Mouse (Mus musculus) gastrocnemius, postnatal 4 days (tissue): ENCODE measurements at regions not wholly inside any gene's neighbourhood (a gene's known extent, or its start where the extent isn't known, plus 50 kb on each side); places are given as distances from the start of the nearest gene placed in this dataset.

Experiments
- DNase-seq, 2 experiments: peaks; one replicate each; pipeline ENCODE4 v3.0.0; 2021 to 2022; ENCODE audit warnings: low spot score in 2 of 2, mixed read lengths in 2 of 2

- no peak for DNase-seq
Observed at GRCm38 (mm10) chr13:47735426-47736063, 525.5 kb upstream of the Id4 start.

- no peak for DNase-seq
Observed at GRCm38 (mm10) chr13:47748906-47749305, 512.1 kb upstream of the Id4 start.

GRCm38 (mm10) chr13:47751033-47751432 is 510.0 kb upstream of the Id4 start:
- no peak for DNase-seq

- no peak for DNase-seq
Observed at GRCm38 (mm10) chr13:47764802-47765597, 496.0 kb upstream of the Id4 start.

GRCm38 (mm10) chr13:47768963-47769527 is 492.0 kb upstream of the Id4 start:
- DNase-seq, result no peak

GRCm38 (mm10) chr13:47777206-47778099 is 483.6 kb upstream of the Id4 start:
- DNase-seq, result peak in 1 of 2 experiments; percentile 36

GRCm38 (mm10) chr13:47778218-47779009 is 482.6 kb upstream of the Id4 start:
- DNase-seq, result no peak

- DNase-seq, result no peak
Observed at GRCm38 (mm10) chr13:47784406-47784805, 476.6 kb upstream of the Id4 start.

GRCm38 (mm10) chr13:47797859-47798258 is 463.2 kb upstream of the Id4 start:
- DNase-seq, result peak in 1 of 2 experiments; percentile 58

GRCm38 (mm10) chr13:47811711-47812415 is 449.2 kb upstream of the Id4 start:
- no peak for DNase-seq

- no peak for DNase-seq
Observed at GRCm38 (mm10) chr13:47818924-47819564, 442.0 kb upstream of the Id4 start.

GRCm38 (mm10) chr13:47836491-47836890 is 424.5 kb upstream of the Id4 start:
- peak in 1 of 2 experiments; percentile 29 for DNase-seq

GRCm38 (mm10) chr13:47842418-47842817 is 418.6 kb upstream of the Id4 start:
- no peak for DNase-seq

GRCm38 (mm10) chr13:47843011-47843410 is 418.0 kb upstream of the Id4 start:
- DNase-seq, result no peak

- DNase-seq, result no peak
Observed at GRCm38 (mm10) chr13:47843541-47844267, 417.3 kb upstream of the Id4 start.

GRCm38 (mm10) chr13:47846713-47847112 is 414.3 kb upstream of the Id4 start:
- DNase-seq, result no peak

GRCm38 (mm10) chr13:47848371-47849188 is 412.4 kb upstream of the Id4 start:
- no peak for DNase-seq
